Mouse (Mus musculus): ENCODE data around the gene Vkorc1. TPM values are rescaled to one million over a fixed set of nuclear protein-coding genes. Genes with fewer than 3 reads are reported as not detected.

Gene Vkorc1
- total RNA-seq (2023), result 10 to 100 TPM; 13.7 to 19.4 TPM

GRCm38 (mm10) chr7:127895442-127895841 lies at the start of gene Vkorc1, which contains the start of gene Gm21974:
TSS of gene Vkorc1 (minus strand) at chr7:127895617.
TSS of gene Gm21974 (minus strand) at chr7:127895454.

DNA sequence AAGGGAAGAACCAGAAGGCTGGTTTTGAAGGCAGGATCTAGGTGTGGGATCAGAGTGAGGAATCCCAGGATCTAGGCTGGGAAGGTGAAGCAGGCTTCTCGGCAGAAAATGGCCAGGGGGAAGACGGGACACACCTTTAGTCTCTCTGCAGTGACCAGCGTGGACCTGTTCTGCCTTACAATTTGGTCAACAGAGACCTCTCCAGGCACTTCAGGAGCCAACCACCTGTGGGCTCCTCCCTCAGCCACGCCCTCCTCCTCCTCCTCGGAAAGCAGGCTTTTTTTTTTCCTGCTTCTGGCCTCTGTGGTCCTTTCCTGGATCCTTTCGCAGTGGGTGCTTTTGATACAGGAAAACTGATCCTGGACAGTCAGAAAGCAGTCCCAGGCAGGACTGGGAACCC lies 34.5 kb upstream of the Vkorc1 start, which contains the start of gene Prss8:
Gene Prss8, minus strand, starts transcription at position 182 of the 400 bp plus-strand sequence.

DNA sequence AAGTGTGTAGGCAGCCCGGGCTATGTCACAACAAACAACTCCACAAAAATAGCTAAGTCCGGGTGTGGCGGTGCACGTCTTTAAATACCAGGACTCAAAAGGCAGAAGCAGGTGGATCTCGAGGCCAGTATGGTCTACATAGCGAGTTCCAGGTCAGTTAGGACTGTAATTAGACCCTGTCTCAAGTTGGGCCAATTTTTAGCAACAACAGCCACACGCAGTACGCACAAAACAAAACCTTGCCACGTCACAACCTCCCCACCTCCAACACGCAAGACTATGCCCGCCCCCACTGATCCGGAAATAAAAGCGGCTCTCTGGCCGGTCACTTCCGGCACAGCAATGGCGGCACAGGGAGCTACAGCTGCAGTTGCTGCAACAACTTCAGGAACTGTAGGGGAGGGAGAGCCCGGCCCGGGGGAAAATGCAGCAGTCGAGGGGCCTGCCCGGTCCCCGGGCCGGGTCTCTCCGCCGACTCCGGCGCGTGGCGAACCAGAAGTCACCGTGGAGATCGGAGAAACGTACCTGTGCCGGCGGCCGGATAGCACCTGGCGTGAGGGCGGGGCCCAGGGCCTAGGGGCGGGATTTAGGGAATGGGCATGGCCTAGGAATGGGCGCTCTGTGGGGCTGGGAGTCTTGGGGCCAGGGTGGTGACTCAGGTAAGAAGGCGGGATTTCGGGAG lies 16.9 kb upstream of the Vkorc1 start, which contains the start of gene Kat8:
Gene Kat8, plus strand, starts transcription at position 327 of the 682 bp plus-strand sequence.

GRCm38 (mm10) chr7:127903971-127904796 lies 8.8 kb upstream of the Vkorc1 start, which contains the start of gene Bckdk:
TSS of gene Bckdk (plus strand) at chr7:127904082.

DNA sequence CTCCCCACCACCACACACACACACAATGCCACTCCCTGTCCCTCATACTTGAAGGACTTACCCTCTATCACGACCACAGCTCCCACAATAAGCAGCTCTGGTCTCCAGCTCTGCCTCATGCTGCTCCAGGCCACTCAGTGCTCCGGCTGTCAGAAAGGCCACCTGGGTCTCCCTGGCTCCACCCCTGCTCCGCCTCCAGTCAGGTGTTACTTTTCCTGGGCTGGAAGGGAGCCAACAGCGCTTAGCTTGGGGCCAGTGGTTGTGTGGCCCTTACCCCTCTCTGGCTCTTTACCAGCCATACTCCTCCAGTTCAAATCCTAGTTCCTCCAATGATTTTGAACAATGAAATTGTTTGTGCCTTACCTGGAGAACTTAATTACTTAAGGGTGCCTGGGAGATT lies 4.6 kb downstream of the Vkorc1 start, which contains the start of gene Prss53:
Gene Prss53, minus strand, starts transcription at position 173 of the 400 bp plus-strand sequence.

GRCm38 (mm10) chr7:127876467-127877348 lies 18.7 kb downstream of the Vkorc1 start, which contains the start of gene Zfp668:
TSS of gene Zfp668 (minus strand) at chr7:127876828.

DNA sequence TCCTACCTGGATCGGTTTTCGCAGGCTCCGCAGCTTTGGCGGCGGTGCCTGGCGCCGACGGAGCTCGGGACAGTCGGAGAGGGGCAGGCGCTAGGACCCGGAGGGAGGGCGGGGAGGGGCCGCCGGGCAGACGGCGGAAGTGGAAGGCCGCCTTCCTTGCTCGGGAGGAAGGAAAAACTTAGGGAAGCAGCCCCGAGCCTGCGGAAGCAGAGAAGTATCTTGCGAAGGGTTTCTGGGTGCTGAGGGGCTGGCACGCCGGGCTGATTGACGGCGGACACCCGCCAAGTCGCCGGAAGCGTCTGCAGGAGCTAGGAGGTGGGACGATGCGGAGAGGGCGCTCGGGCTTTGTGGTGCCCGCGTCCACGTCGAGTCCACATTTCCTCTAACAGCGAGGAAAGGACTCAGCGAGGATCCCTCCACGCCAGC lies 19.4 kb downstream of the Vkorc1 start, which contains the start of gene Zfp646:
Gene Zfp646, plus strand, starts transcription at position 181 of the 426 bp plus-strand sequence.

Other genes starting within 250 kb of the Vkorc1 start
- 10 to 100 TPM; 57.9 to 70.7 TPM for gene Bcl7c, start 186.7 kb downstream of the Vkorc1 start, total RNA-seq (2023)
- gene Ctf1, start 182.9 kb downstream of the Vkorc1 start, total RNA-seq (2023), result not detected
- not detected for gene Ctf2, start 163.5 kb downstream of the Vkorc1 start, total RNA-seq (2023)
- 10 to 100 TPM; 14.3 to 15.7 TPM for gene Fbxl19, start 151.1 kb downstream of the Vkorc1 start, total RNA-seq (2023)
- gene Orai3, start 125.8 kb downstream of the Vkorc1 start, total RNA-seq (2023), result 10 to 100 TPM; 38.3 to 40.4 TPM
- gene Setd1a, start 118.9 kb downstream of the Vkorc1 start, total RNA-seq (2023), result 10 to 100 TPM; 71.9 to 94.6 TPM
- under 1 TPM in 1 of 2 experiments, not detected in 1; 0.53 TPM for gene Gm49388, start 110.0 kb downstream of the Vkorc1 start, total RNA-seq (2023)
- 1 to 10 TPM; 4.1 to 6.1 TPM for gene Hsd3b7, start 95.0 kb downstream of the Vkorc1 start, total RNA-seq (2023)
- gene Stx4a, start 71.3 kb downstream of the Vkorc1 start, total RNA-seq (2023), result 100 to 1,000 TPM; 143 to 167 TPM
- not detected for gene Stx1b, start 71.1 kb downstream of the Vkorc1 start, total RNA-seq (2023)
- gene Zfp646, start 19.4 kb downstream of the Vkorc1 start, total RNA-seq (2023), result 100 to 1,000 TPM; 104 to 108 TPM
- gene Zfp668, start 18.8 kb downstream of the Vkorc1 start, total RNA-seq (2023), result 10 to 100 TPM; 15.3 to 20.7 TPM
- under 1 TPM in 1 of 2 experiments, not detected in 1; 0.49 TPM for gene Prss53, start 4.6 kb downstream of the Vkorc1 start, total RNA-seq (2023)
- gene Gm21974, start 163 bp downstream of the Vkorc1 start, total RNA-seq (2023), result under 1 TPM in 1 of 2 experiments, not detected in 1; 0.83 TPM
- 10 to 100 TPM; 29.3 to 35.7 TPM for gene Bckdk, start 8.5 kb upstream of the Vkorc1 start, total RNA-seq (2023)
- gene Kat8, start 16.9 kb upstream of the Vkorc1 start, total RNA-seq (2023), result 10 to 100 TPM; 51.0 to 58.3 TPM
- not detected for gene Prss8, start 34.5 kb upstream of the Vkorc1 start, total RNA-seq (2023)
- gene Prss36, start 51.1 kb upstream of the Vkorc1 start, total RNA-seq (2023), result 1 to 10 TPM; 1.7 to 3.1 TPM
- 100 to 1,000 TPM; 721 to 839 TPM for gene Fus, start 71.8 kb upstream of the Vkorc1 start, total RNA-seq (2023)
- 10 to 100 TPM; 21.7 to 25.7 TPM for gene Pycard, start 98.2 kb upstream of the Vkorc1 start, total RNA-seq (2023)
- 1 to 10 TPM; 1.0 to 1.3 TPM for gene Trim72, start 108.3 kb upstream of the Vkorc1 start, total RNA-seq (2023)
- gene Itgam, start 167.0 kb upstream of the Vkorc1 start, total RNA-seq (2023), result 1 to 10 TPM; 1.7 to 1.8 TPM
- gene Gm49368, start 167.1 kb upstream of the Vkorc1 start, total RNA-seq (2023), result not detected
- gene Itgax, start 233.9 kb upstream of the Vkorc1 start, total RNA-seq (2023), result 1 to 10 TPM in 1 of 2 experiments, under 1 TPM in 1; 0.53 to 1.3 TPM

Data from B cell, adult 67 days (primary cell).